Mouse (Mus musculus): ENCODE data around the gene Fgf13.

- no peak for TF ChIP-seq POLR2A (IDR thresholded peaks at IDR 0.05; ENCODE audit: low read depth, low read length)
- no peak for TF ChIP-seq EP300 (IDR thresholded peaks at IDR 0.05; ENCODE audit: low read length)
- TF ChIP-seq CTCF (conservative IDR thresholded peaks at IDR 0.05 in 1 of 2, IDR thresholded peaks at IDR 0.05 in 1 of 2; ENCODE audit: low read depth in 2 of 2, low read length in 2 of 2) = no peak
- no peak for TF ChIP-seq USF1 (IDR thresholded peaks at IDR 0.05; ENCODE audit: low read depth, low read length)
- no peak for TF ChIP-seq MYC (IDR thresholded peaks at IDR 0.05; ENCODE audit: low read depth, low read length)
Observed at GRCm38 (mm10) chrX:59134928-59135361, 432.9 kb downstream of the Fgf13 start.
